Mouse (Mus musculus) heart, adult 2 months (tissue): Measurements from ENCODE around the gene Pyroxd1. TPM values are rescaled to one million over a fixed set of nuclear protein-coding genes. Genes with fewer than 3 reads are reported as not detected.
"Not testable (repeated sequence)": the region's sequence is repeated elsewhere in the genome, so short reads cannot be mapped to it uniquely, and the experiment has no call there.

Experiments
- DNase-seq, 2 experiments: peaks; one replicate each; pipeline ENCODE4 v3.0.0; 2021
- H3K27ac ChIP-seq: fragments of 200-600 bp; 2 replicates; pipeline ENCODE4 v1.8.1; 2022
- H3K27me3 ChIP-seq: fragments of 200-500 bp; 2 replicates; pipeline ENCODE4 v1.6.1; 2012; ENCODE audit warnings: mild to moderate bottlenecking, low read length, inconsistent platforms, mixed read lengths; ENCODE audit not compliant: control insufficient read depth, insufficient read depth
- H3K36me3 ChIP-seq: fragments of 200-500 bp; 2 replicates; pipeline ENCODE4 v1.6.1; 2012; ENCODE audit warnings: low read length, inconsistent platforms; ENCODE audit not compliant: control insufficient read depth, insufficient read depth
- H3K4me1 ChIP-seq: fragments of 200-500 bp; 2 replicates; pipeline ENCODE4 v1.6.1; 2011; ENCODE audit warnings: low read length; ENCODE audit not compliant: control insufficient read depth, insufficient read depth
- H3K4me3 ChIP-seq: fragments of 200-600 bp; 2 replicates; pipeline ENCODE4 v1.8.1; 2022
- H3K79me2 ChIP-seq: fragments of 200-500 bp; replicated peaks from 2 replicates; pipeline ENCODE4 v1.6.1; 2012; ENCODE audit warnings: mild to moderate bottlenecking, inconsistent platforms, low read length, moderate library complexity, mixed read lengths; ENCODE audit not compliant: control insufficient read depth, insufficient read depth
- H3K9ac ChIP-seq: fragments of 200-500 bp; 2 replicates; pipeline ENCODE4 v1.6.1; 2012; ENCODE audit warnings: low read depth, mild to moderate bottlenecking, control low read depth, inconsistent platforms, low read length, mixed read lengths
- CTCF ChIP-seq: fragments of 200-600 bp; IDR thresholded peaks from 2 replicates; pipeline ENCODE4 v1.8.1; 2022; ENCODE audit warnings: antibody characterized with exemption, mild to moderate bottlenecking, moderate library complexity
- EP300 ChIP-seq: fragments of 200-500 bp; IDR thresholded peaks from 2 replicates; pipeline ENCODE4 v1.6.1; 2011; ENCODE audit warnings: low read depth, low read length, control low read depth; ENCODE audit not compliant: insufficient read depth
- POLR2A ChIP-seq: fragments of 200-500 bp; IDR thresholded peaks from 2 replicates; pipeline ENCODE4 v1.6.1; 2011; ENCODE audit warnings: mild to moderate bottlenecking, low read depth, low read length, control low read depth; ENCODE audit not compliant: insufficient read depth
- WGBS: fragments of 180-500 bp; shearing (Covaris S2); methylation state at CpG from one replicate; pipeline ENCODE4 v1.1.7; 2018; 5-methylcytosine and 5-hydroxymethylcytosine counted together
- intact Hi-C: fragments of 180-260 bp; cut with DNase I; formaldehyde crosslinking; loops from one replicate; pipeline ENCODE4 v1.15.1; 2025
- polyA plus RNA-seq: library from polyadenylated mRNA; depleted of rRNA; stranded (reverse); fragments of >200 nt; gene quantifications from 2 replicates; pipeline ENCODE4 v1.2.3, GENCODE M21; 2012
- total RNA-seq, 2 experiments: library from RNA; stranded (reverse); gene quantifications; 2 replicates each; pipeline ENCODE4 v1.2.3; 2021

Gene Pyroxd1
- total and polyA plus RNA-seq, 3 experiments, result 3.3 to 9.6 (median 9.4) TPM

- no peak overlapping the region for H3K27ac ChIP-seq
- intact Hi-C loops, result loop anchor here (2.0 to 5.0 kb wide), 2 partner anchors 39 to 410 kb away; partner anchors contain the start of genes Cmas, Golt1b and Recql
- H3K4me1 ChIP-seq, result no peaks in the 10 kb centered on the region; the same call in none of the 2 replicates
- H3K9ac ChIP-seq, result no peak overlapping the region
- H3K27me3 ChIP-seq, result no peaks in the 10 kb centered on the region
- WGBS, result 67% methylated on average over 11 of the region's 11 CpGs
- no peak for TF ChIP-seq CTCF
- TF ChIP-seq POLR2A, result no peak
- TF ChIP-seq EP300, result no peak
- H3K36me3 ChIP-seq, result 0 out of 2 replicates have a peak, but pooled peaks cover 2% of the 10 kb centered on the region
- no peak overlapping the region for H3K4me3 ChIP-seq
- no peak for DNase-seq
- H3K79me2 ChIP-seq, result no peaks in the 10 kb centered on the region
Observed at GRCm38 (mm10) chr6:142347431-142348385, 2.3 kb downstream of the Pyroxd1 start.

GRCm38 (mm10) chr6:142352099-142352498, 6.6 kb downstream of the Pyroxd1 start:
- 90% methylated on average over 3 of the region's 3 CpGs for WGBS
- H3K36me3 ChIP-seq, H3K27ac ChIP-seq, H3K79me2 ChIP-seq, H3K27me3 ChIP-seq, DNase-seq, H3K4me1 ChIP-seq, H3K9ac ChIP-seq, H3K4me3 ChIP-seq, intact Hi-C loops: not testable (repeated sequence)

GRCm38 (mm10) chr6:142357106-142357505, 11.7 kb downstream of the Pyroxd1 start:
- no peak overlapping the region for H3K27ac ChIP-seq
- H3K4me3 ChIP-seq, result no peak overlapping the region
- H3K36me3 ChIP-seq, result peaks cover 2% of the 10 kb centered on the region; the same call in 1 of the 2 replicates
- H3K4me1 ChIP-seq, result no peaks in the 10 kb centered on the region
- H3K79me2 ChIP-seq, result no peaks in the 10 kb centered on the region
- 68% methylated on average over 7 of the region's 7 CpGs for WGBS
- H3K9ac ChIP-seq, result no peak overlapping the region
- intact Hi-C loops, result no loop called here
- no peak for DNase-seq
- no peaks in the 10 kb centered on the region for H3K27me3 ChIP-seq
- TF ChIP-seq POLR2A, result no peak
- TF ChIP-seq EP300, result no peak
- TF ChIP-seq CTCF, result no peak

GRCm38 (mm10) chr6:142362036-142362435, 16.6 kb downstream of the Pyroxd1 start:
- no peaks in the 10 kb centered on the region for H3K36me3 ChIP-seq
- no peak overlapping the region for H3K9ac ChIP-seq
- intact Hi-C loops, result no loop called here
- no peaks in the 10 kb centered on the region for H3K4me1 ChIP-seq
- no peak overlapping the region for H3K4me3 ChIP-seq
- no peaks in the 10 kb centered on the region for H3K79me2 ChIP-seq
- DNase-seq, result no peak
- TF ChIP-seq EP300 (no peak), POLR2A (no peak), CTCF (no peak)
- H3K27ac ChIP-seq, result no peak overlapping the region
- 85% methylated on average over 6 of the region's 6 CpGs for WGBS
- no peaks in the 10 kb centered on the region for H3K27me3 ChIP-seq

- H3K9ac ChIP-seq, result no peak overlapping the region
- 64% methylated on average over 9 of the region's 9 CpGs for WGBS
Observed at GRCm38 (mm10) chr6:142363019-142363576, 17.6 kb downstream of the Pyroxd1 start.

More at GRCm38 (mm10) chr6:142363019-142363576, 17.6 kb downstream of the Pyroxd1 start:
- Histone ChIP-seq H3K27me3 (no peaks in the 10 kb centered on the region), H3K4me3 (no peak overlapping the region), H3K4me1 (no peaks in the 10 kb centered on the region), H3K36me3 (no peaks in the 10 kb centered on the region), H3K27ac (no peak overlapping the region), H3K79me2 (no peaks in the 10 kb centered on the region)
- TF ChIP-seq CTCF, result peak; percentile 45
- no peak for TF ChIP-seq EP300
- intact Hi-C loops, result loop anchor here (1.0 kb wide), 1 partner anchor 156 kb away; no protein-coding TSS in a partner anchor
- no peak for DNase-seq
